Mouse (Mus musculus) ovary, postnatal 10 days (tissue): ENCODE data around the gene Smim24.

ENCODE experiments used
- DNase-seq: peaks from one replicate; pipeline ENCODE4 v3.0.0; 2022; ENCODE audit warnings: low spot score

Smim24 gene

GRCm38 (mm10) chr10:81410350-81410749 is 17.5 kb downstream of the Smim24 start:
- no peak for DNase-seq

GRCm38 (mm10) chr10:81410981-81411380 is 18.1 kb downstream of the Smim24 start:
- DNase-seq = no peak

GRCm38 (mm10) chr10:81411471-81412400 is 18.9 kb downstream of the Smim24 start:
- DNase-seq = peak; percentile 92

GRCm38 (mm10) chr10:81412586-81413309 is 19.9 kb downstream of the Smim24 start:
- no peak for DNase-seq

- DNase-seq = peak; percentile 90
Measured at GRCm38 (mm10) chr10:81413310-81414261, 20.7 kb downstream of the Smim24 start.

GRCm38 (mm10) chr10:81414682-81415081 is 21.8 kb downstream of the Smim24 start:
- no peak for DNase-seq

- no peak for DNase-seq
Measured at GRCm38 (mm10) chr10:81415146-81415545, 22.3 kb downstream of the Smim24 start.

- no peak for DNase-seq
Measured at GRCm38 (mm10) chr10:81415549-81416310, 22.9 kb downstream of the Smim24 start.

GRCm38 (mm10) chr10:81416581-81417226 is 23.9 kb downstream of the Smim24 start:
- peak; percentile 71 for DNase-seq

- no peak for DNase-seq
Measured at GRCm38 (mm10) chr10:81417227-81418215, 24.7 kb downstream of the Smim24 start.

GRCm38 (mm10) chr10:81418216-81419070 is 25.6 kb downstream of the Smim24 start:
- DNase-seq = no peak

GRCm38 (mm10) chr10:81419111-81419928 is 26.5 kb downstream of the Smim24 start:
- no peak for DNase-seq

GRCm38 (mm10) chr10:81420191-81420767 is 27.4 kb downstream of the Smim24 start:
- DNase-seq = no peak

- DNase-seq = no peak
Measured at GRCm38 (mm10) chr10:81421041-81421796, 28.4 kb downstream of the Smim24 start.

- DNase-seq = no peak
Measured at GRCm38 (mm10) chr10:81421797-81422100, 28.9 kb downstream of the Smim24 start.

- no peak for DNase-seq
Measured at GRCm38 (mm10) chr10:81422191-81422590, 29.3 kb downstream of the Smim24 start.
